Mouse (Mus musculus) CH12.LX (cell line): Measurements from ENCODE around the gene Fam110a.

Experiments used
- CTCF ChIP-seq, 2 experiments: IDR thresholded peaks in 1 of 2; conservative IDR thresholded peaks in 1 of 2; 2 replicates each; pipeline ENCODE4 v1.5.1; 2011 to 2012; ENCODE audit warnings: low read depth in 2 of 2, low read length in 2 of 2, improper control_type of control experiment in 1 of 2, inconsistent platforms in 1 of 2, mild to moderate bottlenecking in 1 of 2, moderate library complexity in 1 of 2
- ELF1 ChIP-seq: IDR thresholded peaks from 2 replicates; pipeline ENCODE4 v1.6.1; 2014; ENCODE audit warnings: low read depth, mild to moderate bottlenecking, inconsistent platforms, low read length, improper control_type of control experiment
- EP300 ChIP-seq: IDR thresholded peaks from 2 replicates; pipeline ENCODE4 v1.6.1; 2011; ENCODE audit warnings: low read length, improper control_type of control experiment
- HCFC1 ChIP-seq: IDR thresholded peaks from 2 replicates; pipeline ENCODE4 v1.6.1; 2012; ENCODE audit warnings: low read depth, mild to moderate bottlenecking, inconsistent platforms, low read length, improper control_type of control experiment
- MXI1 ChIP-seq: IDR thresholded peaks from 2 replicates; pipeline ENCODE4 v1.6.1; 2011; ENCODE audit warnings: mild to moderate bottlenecking, low read depth, low read length, improper control_type of control experiment
- NELFE ChIP-seq: IDR thresholded peaks from 2 replicates; pipeline ENCODE4 v1.6.1; 2011; ENCODE audit warnings: low read depth, low read length, improper control_type of control experiment
- POLR2A ChIP-seq: IDR thresholded peaks from 2 replicates; pipeline ENCODE4 v1.6.1; 2011; ENCODE audit warnings: low read depth, mild to moderate bottlenecking, improper control_type of control experiment, low read length
- POLR2AphosphoS2 ChIP-seq: IDR thresholded peaks from 2 replicates; pipeline ENCODE4 v1.6.1; 2011; ENCODE audit warnings: low read depth, low read length, improper control_type of control experiment
- RCOR1 ChIP-seq: conservative IDR thresholded peaks from 2 replicates; pipeline ENCODE4 v1.6.1; 2012; ENCODE audit warnings: low read depth, mild to moderate bottlenecking, inconsistent platforms, low read length, improper control_type of control experiment
- SMC3 ChIP-seq: IDR thresholded peaks from 2 replicates; pipeline ENCODE4 v1.6.1; 2011; ENCODE audit warnings: low read depth, low read length, improper control_type of control experiment
- TCF12 ChIP-seq: IDR thresholded peaks from 2 replicates; pipeline ENCODE4 v1.6.1; 2014; ENCODE audit warnings: low read depth, mild to moderate bottlenecking, inconsistent platforms, low read length, improper control_type of control experiment
- USF2 ChIP-seq: conservative IDR thresholded peaks from 2 replicates; pipeline ENCODE4 v1.6.1; 2011; ENCODE audit warnings: low read depth, low read length, improper control_type of control experiment

GRCm38 (mm10) chr2:151971748-151972147 is 8.3 kb downstream of the Fam110a start:
- TF ChIP-seq CTCF (conservative IDR thresholded peaks at IDR 0.05 in 1 of 2, IDR thresholded peaks at IDR 0.05 in 1 of 2; ENCODE audit: low read depth in 2 of 2, low read length in 2 of 2) (no peak), NELFE (no peak), SMC3 (no peak), TCF12 (no peak), POLR2A (no peak), ELF1 (no peak), MXI1 (no peak), HCFC1 (no peak), EP300 (no peak), USF2 (no peak), POLR2AphosphoS2 (no peak), RCOR1 (no peak)
